Mouse (Mus musculus): Measurements from ENCODE around the gene Tbc1d2.

GRCm38 (mm10) chr4:46664123-46665009, 14.4 kb upstream of the Tbc1d2 start:
- TF ChIP-seq CTCF (IDR thresholded peaks at IDR 0.05) (no peak), EP300 (IDR thresholded peaks at IDR 0.05) (no peak)

All from lung, postnatal 0 days (tissue).